Mouse (Mus musculus): Measurements from ENCODE around the gene Vmn2r80.
A peak's percentile ranks its signal among the peaks of the same experiment; 100 is the strongest.
"Not testable (repeated sequence)": the region's sequence is repeated elsewhere in the genome, so short reads cannot be mapped to it uniquely, and the experiment has no call there.

The Vmn2r80 gene

DNA sequence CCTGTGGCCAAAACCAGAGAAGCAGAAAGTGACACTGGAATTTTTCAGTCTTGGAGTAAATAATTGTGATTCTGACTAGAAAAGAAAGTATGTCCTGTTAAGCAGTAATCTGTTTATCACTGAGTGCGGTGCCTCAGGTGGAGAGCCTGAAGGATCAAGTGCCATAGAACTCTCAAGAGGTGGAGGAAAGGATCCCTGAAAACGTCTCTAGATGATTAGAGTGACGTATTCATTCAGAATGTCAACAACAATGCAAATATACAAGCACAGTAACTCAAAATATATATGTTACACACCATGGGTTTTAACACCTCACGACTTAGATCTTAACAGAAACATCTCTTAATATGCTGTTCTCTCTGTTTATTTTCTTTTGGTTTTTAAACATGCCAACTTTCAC is at the start of gene Vmn2r80:
TSS of gene Vmn2r80 (plus strand) at position 301 of the 400 bp plus-strand sequence.
- DNase-seq (ENCODE audit: low spot score), result not testable (repeated sequence)

DNA sequence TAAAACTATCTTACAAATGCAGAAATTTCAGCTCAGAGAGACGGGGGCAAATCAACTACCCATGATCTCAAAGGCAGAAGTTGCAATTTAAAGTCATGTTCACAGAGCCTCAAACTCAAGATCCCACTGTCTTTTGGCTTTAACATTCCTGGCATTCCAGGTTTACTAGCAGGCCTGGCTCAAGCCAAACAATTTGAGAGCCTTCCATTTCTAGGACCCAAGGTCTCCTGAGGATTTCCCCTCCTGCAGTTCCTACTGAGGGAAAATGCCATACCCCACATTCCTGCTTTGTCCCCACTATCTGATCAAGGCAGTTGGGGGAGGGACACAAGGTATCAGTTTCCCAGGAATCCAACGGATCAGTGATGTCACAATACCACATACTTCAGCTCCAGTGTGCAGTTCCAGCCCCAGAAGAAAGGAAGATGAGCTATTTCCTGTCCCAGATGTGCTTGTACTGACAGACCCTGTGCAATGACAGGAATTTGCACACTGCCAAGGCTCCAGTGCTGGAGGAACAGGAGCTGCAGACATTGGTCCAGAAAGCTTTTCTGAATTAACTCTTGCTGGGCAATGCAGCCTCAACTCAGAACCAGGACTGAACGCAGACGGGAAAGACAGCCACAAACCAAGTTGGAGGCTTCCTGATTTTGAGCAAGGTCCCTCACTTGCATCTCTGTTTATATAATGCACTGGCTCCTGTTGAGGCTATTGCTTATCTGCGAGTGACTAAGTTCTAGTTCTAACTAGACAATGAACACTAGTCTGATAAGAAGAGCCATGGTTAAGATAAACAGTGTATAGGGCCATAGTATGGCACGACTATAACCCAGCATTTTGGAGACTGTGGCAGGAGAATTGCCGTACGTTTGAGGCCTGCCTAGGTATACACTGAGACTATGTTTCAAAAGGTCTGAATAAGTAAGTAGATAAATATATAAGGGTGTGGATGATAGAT is 42.0 kb upstream of the Vmn2r80 start:
- peak; percentile 68 for DNase-seq (ENCODE audit: low spot score)

- DNase-seq (ENCODE audit: low spot score), result no peak
Measured at GRCm38 (mm10) chr10:79107531-79107930, 41.0 kb upstream of the Vmn2r80 start.

DNA sequence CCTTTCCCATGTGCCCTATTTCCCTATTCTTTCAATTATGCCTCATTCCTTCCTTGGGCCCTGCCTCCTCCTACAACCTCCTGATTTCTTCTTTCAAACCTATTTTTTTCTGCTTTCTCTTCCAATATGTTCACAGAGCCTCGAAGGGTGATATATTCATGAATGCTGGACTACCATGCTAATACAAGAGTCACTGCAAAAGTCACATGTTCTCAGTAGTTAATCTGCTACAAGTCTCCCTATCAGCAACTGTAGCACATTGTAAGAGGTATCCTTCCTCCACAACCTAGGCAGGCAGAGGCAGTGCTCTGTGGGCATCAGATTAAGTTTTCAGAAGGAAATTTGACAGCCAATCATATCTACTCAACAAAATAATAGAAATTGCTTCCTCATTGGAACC is 39.4 kb upstream of the Vmn2r80 start:
- DNase-seq (ENCODE audit: low spot score), result no peak

DNA sequence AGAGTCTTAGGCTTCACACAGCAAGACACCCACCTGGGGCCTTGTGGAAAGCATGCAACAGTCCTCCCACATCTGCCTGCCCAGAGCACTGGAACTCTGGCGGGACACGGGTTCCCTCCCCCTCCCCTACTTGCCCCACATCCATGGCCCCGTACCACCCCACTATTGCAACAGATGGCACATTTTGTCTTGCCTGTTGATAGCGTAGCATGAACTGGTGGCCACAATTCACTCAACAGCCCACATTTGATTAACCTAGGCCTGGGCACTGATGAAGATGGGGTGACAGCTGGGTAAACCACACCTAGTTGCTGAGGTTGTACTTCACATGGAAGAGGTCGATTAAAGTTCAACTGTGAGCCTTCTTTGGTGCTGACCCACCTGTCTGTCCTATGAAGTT is 38.1 kb upstream of the Vmn2r80 start:
- no peak for DNase-seq (ENCODE audit: low spot score)

GRCm38 (mm10) chr10:79115085-79115484 is 33.5 kb upstream of the Vmn2r80 start:
- DNase-seq (ENCODE audit: low spot score), result no peak

DNA sequence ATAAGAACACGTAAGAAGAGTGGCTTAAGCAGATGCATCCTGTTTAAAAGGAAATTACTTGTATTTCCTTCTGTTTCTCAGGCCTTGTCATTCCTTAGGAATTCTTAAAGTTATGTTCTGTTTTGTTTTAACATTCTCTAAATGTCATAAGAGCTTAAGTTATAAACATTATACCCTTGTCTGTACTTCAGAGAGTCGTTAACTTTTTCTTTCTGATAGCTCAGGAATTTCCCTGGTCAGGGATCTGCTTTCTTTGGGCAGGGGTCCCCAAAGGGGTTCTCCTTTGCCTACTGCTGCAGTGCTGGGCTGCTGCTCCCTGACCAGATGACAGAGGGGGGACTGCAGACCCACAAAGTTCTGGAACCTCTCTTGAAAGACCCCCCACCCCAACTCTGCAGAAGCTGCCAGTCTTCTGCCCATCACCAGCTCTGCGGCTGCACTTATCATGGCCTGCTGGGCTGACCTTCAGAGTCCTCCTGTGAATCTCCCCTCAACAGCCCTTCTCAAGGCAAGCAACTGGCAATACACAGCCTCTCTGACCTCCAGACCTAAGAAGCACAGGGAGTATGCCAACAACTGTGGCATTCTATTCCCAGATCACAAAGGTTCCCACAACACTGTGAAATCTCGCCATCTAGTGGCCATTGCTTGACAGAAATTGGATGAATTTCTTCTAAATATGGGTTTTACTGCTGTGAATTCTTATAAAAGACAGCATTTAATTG is 32.3 kb upstream of the Vmn2r80 start:
- DNase-seq (ENCODE audit: low spot score), result peak; percentile 63

GRCm38 (mm10) chr10:79151602-79152001 is 3.0 kb downstream of the Vmn2r80 start:
- no peak for DNase-seq (ENCODE audit: low spot score)

DNA sequence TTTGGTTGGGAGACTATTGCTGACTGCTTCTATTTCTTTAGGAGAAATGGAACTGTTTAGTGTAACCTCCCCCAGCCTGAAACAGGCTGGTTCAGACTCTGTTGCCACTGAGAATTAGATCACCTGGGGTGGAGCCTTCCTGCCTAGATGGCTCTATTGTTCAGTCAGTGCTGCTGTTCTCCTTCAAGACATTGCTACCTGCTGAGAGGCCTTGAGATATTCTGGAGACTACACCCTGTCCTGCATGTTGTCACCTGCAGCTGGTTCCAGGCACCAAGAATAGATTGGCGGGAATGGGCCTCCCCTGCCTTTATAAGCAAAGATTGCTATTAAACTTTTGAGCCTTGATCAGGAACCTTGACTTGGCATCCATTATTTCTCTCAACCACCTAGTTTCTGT is 51.4 kb downstream of the Vmn2r80 start:
- not testable (repeated sequence) for DNase-seq (ENCODE audit: low spot score)

DNA sequence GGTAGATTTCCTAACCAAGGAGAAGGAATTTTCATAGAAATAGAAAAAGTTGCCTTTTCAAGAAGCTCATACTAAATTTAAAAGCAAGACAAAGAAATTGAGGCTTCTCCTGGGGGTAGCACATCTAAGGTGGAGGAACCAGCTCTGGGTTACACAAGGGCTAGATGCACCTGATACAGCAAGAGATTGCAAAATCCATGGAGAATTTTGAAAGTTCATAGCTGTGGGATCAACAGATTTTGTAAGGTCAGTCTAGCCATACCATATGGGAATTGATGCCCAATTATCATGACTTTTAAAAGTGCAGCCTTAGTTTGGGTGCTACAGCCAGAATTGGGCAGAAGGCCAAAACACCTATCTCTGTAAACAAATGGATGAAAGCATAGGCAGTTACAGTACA is 71.9 kb downstream of the Vmn2r80 start:
- no peak for DNase-seq (ENCODE audit: low spot score)

DNA sequence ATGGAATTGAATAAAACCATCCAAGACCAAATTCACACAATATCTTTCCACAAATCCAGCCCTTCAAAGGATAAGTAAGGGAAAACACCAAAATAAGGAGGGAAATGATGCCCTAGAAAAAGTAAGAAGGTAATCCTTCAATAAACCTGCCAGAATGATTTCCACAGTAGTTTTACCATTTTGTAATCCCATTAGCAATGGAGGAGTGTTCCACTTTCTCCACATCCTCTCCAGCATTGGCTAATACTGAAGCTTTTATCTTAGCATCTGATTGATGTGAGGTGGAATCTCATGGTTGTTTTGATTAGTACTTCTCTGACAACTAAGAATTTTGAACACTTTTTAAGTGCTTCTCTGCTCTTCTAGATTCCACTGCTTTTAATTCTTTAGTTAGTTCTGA is 73.0 kb downstream of the Vmn2r80 start:
- no peak for DNase-seq (ENCODE audit: low spot score)

- no peak for DNase-seq (ENCODE audit: low spot score)
Measured at GRCm38 (mm10) chr10:79222214-79222613, 73.6 kb downstream of the Vmn2r80 start.
